ENCODE assay signal across 8 mouse cellular contexts in the genomic region with DNA sequence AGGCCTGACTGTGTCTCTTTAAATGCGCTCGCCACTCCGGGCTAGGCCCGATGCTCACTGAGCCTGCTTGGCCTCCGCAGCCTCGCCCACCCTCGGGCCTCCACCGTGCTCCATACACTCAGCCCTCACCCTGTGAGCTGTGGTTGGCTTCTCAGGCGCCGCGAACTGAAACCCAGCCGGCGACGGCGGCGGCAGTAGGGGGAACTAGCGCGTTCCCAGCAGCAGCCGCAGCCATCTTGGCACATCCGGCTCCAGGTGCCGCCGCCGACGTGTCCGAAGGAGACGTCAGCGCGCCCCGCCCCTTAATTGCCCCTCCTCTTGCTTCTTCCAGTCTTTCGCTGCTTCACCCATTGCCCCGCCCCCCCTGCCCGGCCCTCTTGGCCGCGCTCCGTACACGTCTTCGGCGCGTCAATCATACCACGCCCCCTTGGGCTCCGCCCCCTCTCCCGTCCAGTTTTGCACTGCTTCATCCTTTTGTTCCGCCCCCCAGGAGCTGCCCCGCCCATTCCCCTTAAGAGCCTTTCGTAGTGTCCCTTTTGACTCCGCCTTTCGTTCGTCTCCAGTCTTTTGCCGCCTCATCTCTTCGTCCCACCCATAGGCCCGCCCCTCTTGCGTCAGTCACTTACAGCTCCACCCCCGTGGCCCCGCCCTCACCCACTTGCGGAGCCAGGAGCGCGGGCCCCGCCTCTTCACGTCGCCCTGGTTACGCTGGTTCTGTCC. TPM values are rescaled to one million over a fixed set of nuclear protein-coding genes. Genes with fewer than 3 reads are reported as not detected.
DNase-seq lines count a peak whose midpoint lies in the region; ATAC-seq and TF ChIP-seq lines count a peak whose summit lies in the region.

A gene (minus strand): TSS at position 271 of the 720 bp plus-strand sequence.

- H3K36me3 ChIP-seq in hindbrain, embryonic 13.5 days: peaks cover 17% of the 10 kb centered on the region

- H3K27ac ChIP-seq in hindbrain, embryonic 13.5 days: peak within 1 kb of the TSS; percentile 93

- WGBS in hindbrain, embryonic 13.5 days: under 1% methylated on average over 53 of the region's 61 CpGs

- CTCF ChIA-PET in Patski (lab: Charles Lee): interaction anchor here (0.9 to 1.7 kb wide), 4 partner anchors 9 to 125 kb away, joined by 3 read pairs; a partner anchor contains a TSS

- TF ChIP-seq CTCF in Patski (IDR thresholded peaks at IDR 0.05): no peak

- in situ Hi-C loops in Patski (cut with MboI; ENCODE audit: low pct_unique_long_range_greater_than_20kb): loop anchor here (25.0 kb wide), 1 partner anchor 467 kb away; a partner anchor contains a TSS

- H3K9me3 ChIP-seq in hindbrain, embryonic 13.5 days: no peaks in the 10 kb centered on the region

- POLR2A ChIA-PET in Patski (lab: Charles Lee): interaction anchor here (0.6 to 1.7 kb wide), 2 partner anchors 15 to 99 kb away, joined by 3 to 4 read pairs; no protein-coding TSS in a partner anchor

- ATAC-seq in Patski: peak; percentile 85
- peak; percentile 93 for ATAC-seq in hindbrain, embryonic 13.5 days (ENCODE audit: low FRiP score)

- H3K9ac ChIP-seq in hindbrain, embryonic 13.5 days: peak within 1 kb of the TSS; percentile 88

- peaks cover 52% of the 10 kb centered on the region for H3K4me1 ChIP-seq in hindbrain, embryonic 13.5 days (replicated peaks)

- H3K27me3 ChIP-seq in Patski: no peaks in the 10 kb centered on the region
- no peaks in the 10 kb centered on the region for H3K27me3 ChIP-seq in hindbrain, embryonic 13.5 days

- peak within 1 kb of the TSS; percentile 94 for H3K4me2 ChIP-seq in hindbrain, embryonic 13.5 days

- H3K4me3 ChIP-seq in hindbrain, embryonic 13.5 days: peak within 1 kb of the TSS; percentile 71

- peak; percentile 99 for DNase-seq in Patski (ENCODE audit: low read depth, low spot score)
- DNase-seq in cerebellum, postnatal 14 days: peak; percentile 100
- DNase-seq in frontal cortex, postnatal 14 days (ENCODE audit: low spot score in 2 of 2): peak; percentile 99 to 100
- peak; percentile 95 for DNase-seq in layer of hippocampus, postnatal 25 days (ENCODE audit: extremely low spot score in 1 of 2, low spot score in 1 of 2)
- peak; percentile 100 for DNase-seq in lung, postnatal 25 days (ENCODE audit: low spot score)
- DNase-seq in retina, embryonic 14.5 days (ENCODE audit: low spot score): peak; percentile 100
- DNase-seq in thymus, postnatal 4 days: peak; percentile 100

RNA-seq across cellular contexts. Expression of the gene that starts here (rescaled TPM):
- polyA plus RNA-seq in Patski (2021): 49.4 TPM
- polyA plus RNA-seq in hindbrain, embryonic 13.5 days (2015; fragmentation: Nextera tagmentation; extraction: Ambion mirVana): 18.3 and 18.5 TPM in 2 replicates
- total RNA-seq in layer of hippocampus, postnatal 25 days (2021): 10 to 100 TPM; 46.4 to 48.1 TPM

Comparison
In these comparisons a context has a peak if more than half of its experiments do, and no peak if none do; other contexts are left out.
1. Peak in every context shown above with its lines: DNase-seq, ATAC-seq, H3K4me3 ChIP-seq and H3K27ac ChIP-seq.